Mouse (Mus musculus): ENCODE measurements around the gene Ankrd65.

DNA sequence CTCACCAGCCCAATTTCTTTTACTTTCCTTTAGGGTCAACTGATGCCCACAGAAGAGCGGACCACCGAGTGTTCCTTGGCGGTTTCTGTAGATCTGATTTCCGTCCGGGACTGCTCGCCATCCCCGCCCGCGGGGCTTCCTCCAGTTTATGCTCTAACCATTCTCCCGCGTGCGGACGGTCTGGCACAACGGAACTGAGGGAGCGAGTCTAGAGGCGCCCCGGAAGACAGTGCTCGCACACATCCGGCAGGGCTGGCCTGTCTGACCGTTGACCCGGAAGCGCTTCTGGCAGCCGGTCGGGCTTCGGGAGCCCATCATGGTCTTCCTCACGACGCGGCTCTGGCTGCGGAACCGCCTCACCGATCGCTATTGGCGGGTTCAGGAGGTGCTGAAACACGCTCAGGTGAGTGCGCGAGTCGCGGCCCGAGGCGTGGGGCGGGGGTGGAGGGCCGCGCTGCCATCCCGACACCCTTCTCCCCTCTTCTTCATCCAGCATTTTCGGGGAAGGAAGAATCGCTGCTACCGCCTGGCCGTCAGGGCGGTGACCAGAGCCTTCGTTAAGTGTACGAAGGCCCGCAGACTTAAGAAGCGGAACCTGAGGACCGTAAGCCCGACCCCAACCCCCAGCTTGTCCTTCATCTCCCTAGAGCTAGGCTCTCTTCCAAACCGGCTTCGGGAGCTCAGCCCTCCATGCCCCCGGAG is 13.3 kb downstream of the Ankrd65 start:
- TF ChIP-seq CTCF (IDR thresholded peaks at IDR 0.05; ENCODE audit: low read depth) (peak; percentile 27; the same call in 1 of the 2 replicates), EP300 (IDR thresholded peaks at IDR 0.05; ENCODE audit: low read depth) (peak; percentile 75; the same call in 1 of the 2 replicates)
